8 mouse cellular contexts compared by ENCODE assay signal in genomic region chr2:152741153-152742041, GRCm38 (mm10). TPM values are rescaled to one million over a fixed set of nuclear protein-coding genes. Genes with fewer than 3 reads are reported as not detected.
A peak's percentile ranks its signal among the peaks of the same experiment; 100 is the strongest.
DNase-seq lines count a peak whose midpoint lies in the region; ATAC-seq and TF ChIP-seq lines count a peak whose summit lies in the region.

No protein-coding gene starts in this region.

- no peak for TF ChIP-seq CTCF in thymus, adult 2 months (IDR thresholded peaks at IDR 0.05; ENCODE audit: borderline replicate concordance, control insufficient read depth, extremely low read depth, insufficient read depth, low read length, poor library complexity)
- no peak for TF ChIP-seq CTCF in cortical plate, adult 2 months (IDR thresholded peaks at IDR 0.05; ENCODE audit: extremely low read depth, insufficient read depth, low read length)
- peak; percentile 24; the same call in 1 of the 2 replicates for TF ChIP-seq CTCF in stomach, postnatal 0 days (IDR thresholded peaks at IDR 0.05; ENCODE audit: low read depth)

- WGBS in thymus, adult 2 months: 27% methylated on average over 14 of the region's 14 CpGs
- 25% methylated on average over 14 of the region's 14 CpGs for WGBS in heart, embryonic 16.5 days
- WGBS in macrophage (ENCODE audit: missing documents): 15% methylated on average over 14 of the region's 14 CpGs
- 19% methylated on average over 14 of the region's 14 CpGs for WGBS in stomach, postnatal 0 days

- H3K9me3 ChIP-seq in heart, embryonic 16.5 days (replicated peaks; ENCODE audit: control insufficient read depth, low read length): no peaks in the 10 kb centered on the region
- no peaks in the 10 kb centered on the region for H3K9me3 ChIP-seq in stomach, postnatal 0 days (ENCODE audit: control insufficient read depth, low read length)

- peak overlapping the region; percentile 61 for H3K9ac ChIP-seq in heart, embryonic 16.5 days (ENCODE audit: low read length)
- H3K9ac ChIP-seq in stomach, postnatal 0 days (ENCODE audit: low read length): no peak overlapping the region; the same call in 1 of the 2 replicates

- H3K27me3 ChIP-seq in thymus, adult 2 months (ENCODE audit: control insufficient read depth, insufficient read depth, low read length): peaks cover 17% of the 10 kb centered on the region
- H3K27me3 ChIP-seq in heart, embryonic 16.5 days (ENCODE audit: control insufficient read depth, insufficient read depth, low read length): no peaks in the 10 kb centered on the region
- no peaks in the 10 kb centered on the region for H3K27me3 ChIP-seq in stomach, postnatal 0 days (ENCODE audit: control insufficient read depth, insufficient read depth, low read length)

- peak; percentile 21 for DNase-seq in thymus, postnatal 14 days
- DNase-seq in thymus, adult 2 months: no peak
- peak; percentile 86 for DNase-seq in kidney, postnatal 14 days
- DNase-seq in stomach, postnatal 0 days (ENCODE audit: low spot score): peak; percentile 90

- peak overlapping the region; percentile 40 for H3K4me2 ChIP-seq in heart, embryonic 16.5 days (ENCODE audit: low read depth, low read length)
- H3K4me2 ChIP-seq in stomach, postnatal 0 days (replicated peaks; ENCODE audit: low read depth): 0 out of 2 replicates have a peak overlapping the region, but pooled peaks have one; percentile 12

- H3K4me3 ChIP-seq in thymus, adult 2 months (ENCODE audit: control insufficient read depth, insufficient read depth, low read length): no peak overlapping the region
- no peak overlapping the region for H3K4me3 ChIP-seq in cortical plate, adult 2 months (ENCODE audit: insufficient read depth, low read length)
- 0 out of 2 replicates have a peak overlapping the region, but pooled peaks have one; percentile 9 for H3K4me3 ChIP-seq in heart, embryonic 16.5 days (ENCODE audit: low read length)
- H3K4me3 ChIP-seq in macrophage (ENCODE audit: inconsistent target): no peak overlapping the region
- no peak overlapping the region for H3K4me3 ChIP-seq in stomach, postnatal 0 days (ENCODE audit: low read depth, low read length)

- peaks cover 24% of the 10 kb centered on the region for H3K4me1 ChIP-seq in thymus, adult 2 months (replicated peaks; ENCODE audit: control insufficient read depth, insufficient read depth, low read length)
- H3K4me1 ChIP-seq in cortical plate, adult 2 months (ENCODE audit: control insufficient read depth, insufficient read depth, low read length): peaks cover 1% of the 10 kb centered on the region
- H3K4me1 ChIP-seq in heart, embryonic 16.5 days (ENCODE audit: control insufficient read depth, insufficient read depth, low read length): peaks cover 26% of the 10 kb centered on the region
- H3K4me1 ChIP-seq in stomach, postnatal 0 days (replicated peaks; ENCODE audit: control insufficient read depth, insufficient read depth): no peaks in the 10 kb centered on the region

- TF ChIP-seq EP300 in stomach, postnatal 0 days (optimal IDR thresholded peaks at IDR 0.05): peak; percentile 93

- H3K27ac ChIP-seq in thymus, adult 2 months (ENCODE audit: control insufficient read depth, insufficient read depth, low read length): no peak overlapping the region
- peak overlapping the region; percentile 58; the same call in 1 of the 2 replicates for H3K27ac ChIP-seq in cortical plate, adult 2 months (ENCODE audit: insufficient read depth, low read length)
- H3K27ac ChIP-seq in heart, embryonic 16.5 days (ENCODE audit: low read length): peak overlapping the region; percentile 77
- H3K27ac ChIP-seq in macrophage: peak overlapping the region; percentile 34
- peak overlapping the region; percentile 95 for H3K27ac ChIP-seq in stomach, postnatal 0 days (replicated peaks)

- peak; percentile 32 for ATAC-seq in heart, embryonic 16.5 days (replicated peaks; ENCODE audit: extremely low read depth, insufficient read depth, low FRiP score)
- peak; percentile 73 for ATAC-seq in stomach, postnatal 0 days (ENCODE audit: low FRiP score, low TSS enrichment)
- ATAC-seq in inflammation-experienced regulatory T-cells, adult 6 months: no peak

- no peak for TF ChIP-seq POLR2A in thymus, adult 2 months (IDR thresholded peaks at IDR 0.05; ENCODE audit: control insufficient read depth, extremely low read depth, insufficient read depth, low read length, poor library complexity)
- TF ChIP-seq POLR2A in cortical plate, adult 2 months (IDR thresholded peaks at IDR 0.05; ENCODE audit: extremely low read depth, insufficient read depth, low read length): no peak

- peaks cover 18% of the 10 kb centered on the region for H3K79me2 ChIP-seq in macrophage (ENCODE audit: inconsistent target)

- no peaks in the 10 kb centered on the region for H3K36me3 ChIP-seq in thymus, adult 2 months (ENCODE audit: control insufficient read depth, insufficient read depth, low read length)
- no peaks in the 10 kb centered on the region for H3K36me3 ChIP-seq in heart, embryonic 16.5 days (ENCODE audit: control insufficient read depth, insufficient read depth)
- H3K36me3 ChIP-seq in macrophage (ENCODE audit: inconsistent target): no peaks in the 10 kb centered on the region
- H3K36me3 ChIP-seq in stomach, postnatal 0 days (ENCODE audit: control insufficient read depth, insufficient read depth, low read length): no peaks in the 10 kb centered on the region

RNA-seq across cellular contexts. Expression of gene Id1, which starts 5.3 kb away (rescaled TPM):
- 54.6 and 66.4 TPM in 2 replicates for polyA plus RNA-seq in thymus, adult 2 months (2012; rRNA removed)
- 74.2 and 81.0 TPM in 2 replicates for polyA plus RNA-seq in cortical plate, adult 2 months (2012; rRNA removed)
- polyA plus RNA-seq in heart, embryonic 16.5 days (2015; fragmentation: Nextera tagmentation; extraction: Ambion mirVana): 56.3 and 64.5 TPM in 2 replicates
- 1 to 10 TPM in 10 of 26 experiments, under 1 TPM in 6, not detected in 10; 0.68 to 5.0 (median 1.2) TPM for total RNA-seq in macrophage (2018; cell fraction: chromatin; rRNA removed)
- 1 to 10 TPM in 5 of 26 experiments, under 1 TPM in 18, not detected in 3; 0.15 to 1.9 (median 0.52) TPM for total RNA-seq in macrophage (2018; cell fraction: cytosol; rRNA removed)
- total RNA-seq in macrophage (2018; cell fraction: nucleus; rRNA removed): 10 to 100 TPM in 2 of 26 experiments, 1 to 10 TPM in 5, under 1 TPM in 8, not detected in 11; 0.63 to 45.8 (median 0.98) TPM
- 0.27 to 88.3 TPM (median 0.39 TPM) in 3 replicates for polyA plus RNA-seq in macrophage (2018)
- 191 and 228 TPM in 2 replicates for polyA plus RNA-seq in stomach, postnatal 0 days (2015; fragmentation: Nextera tagmentation; extraction: Ambion mirVana)
- under 1 TPM in 1 of 3 experiments, not detected in 2; 0.91 TPM for polyA plus RNA-seq in inflammation-experienced regulatory T-cells, adult 6 months (2017; shearing (Covaris generic))

RNA-seq across cellular contexts. Expression of gene Cox4i2, which starts 12.6 kb away (rescaled TPM):
- 1.6 and 1.9 TPM in 2 replicates for polyA plus RNA-seq in thymus, adult 2 months (2012; rRNA removed)
- polyA plus RNA-seq in cortical plate, adult 2 months (2012; rRNA removed): 6.3 and 6.9 TPM in 2 replicates
- 26.7 and 30.9 TPM in 2 replicates for polyA plus RNA-seq in heart, embryonic 16.5 days (2015; fragmentation: Nextera tagmentation; extraction: Ambion mirVana)
- not detected for total RNA-seq in macrophage (2018; cell fraction: chromatin; rRNA removed)
- not detected for total RNA-seq in macrophage (2018; cell fraction: cytosol; rRNA removed)
- total RNA-seq in macrophage (2018; cell fraction: nucleus; rRNA removed): not detected
- polyA plus RNA-seq in macrophage (2018): not detected in 3 replicates
- 9.8 and 10.6 TPM in 2 replicates for polyA plus RNA-seq in stomach, postnatal 0 days (2015; fragmentation: Nextera tagmentation; extraction: Ambion mirVana)
- polyA plus RNA-seq in inflammation-experienced regulatory T-cells, adult 6 months (2017; shearing (Covaris generic)): not detected

RNA-seq across cellular contexts. Expression of gene Mcts2, which starts 54.6 kb away (rescaled TPM):
- 4.2 and 4.4 TPM in 2 replicates for polyA plus RNA-seq in thymus, adult 2 months (2012; rRNA removed)
- polyA plus RNA-seq in cortical plate, adult 2 months (2012; rRNA removed): 20.0 and 21.5 TPM in 2 replicates
- polyA plus RNA-seq in heart, embryonic 16.5 days (2015; fragmentation: Nextera tagmentation; extraction: Ambion mirVana): 18.9 and 19.2 TPM in 2 replicates
- total RNA-seq in macrophage (2018; cell fraction: chromatin; rRNA removed): 10 to 100 TPM in 25 of 26 experiments, 1 to 10 TPM in 1; 7.2 to 30.7 (median 17.4) TPM
- total RNA-seq in macrophage (2018; cell fraction: cytosol; rRNA removed): 1 to 10 TPM in 3 of 26 experiments, under 1 TPM in 21, not detected in 2; 0.17 to 1.6 (median 0.44) TPM
- total RNA-seq in macrophage (2018; cell fraction: nucleus; rRNA removed): 10 to 100 TPM in 8 of 26 experiments, 1 to 10 TPM in 18; 1.8 to 22.4 (median 8.5) TPM
- 0.46 to 1.1 TPM (median 0.52 TPM) in 3 replicates for polyA plus RNA-seq in macrophage (2018)
- 22.9 and 23.4 TPM in 2 replicates for polyA plus RNA-seq in stomach, postnatal 0 days (2015; fragmentation: Nextera tagmentation; extraction: Ambion mirVana)
- 1 to 10 TPM; 2.4 to 3.7 (median 2.5) TPM for polyA plus RNA-seq in inflammation-experienced regulatory T-cells, adult 6 months (2017; shearing (Covaris generic))
